Mouse (Mus musculus): ENCODE results near the gene Ccdc85a. TPM values are rescaled to one million over a fixed set of nuclear protein-coding genes. Genes with fewer than 3 reads are reported as not detected.

Ccdc85a gene
- polyA plus RNA-seq, 1 experiment: 0.03 TPM

GRCm38 (mm10) chr11:28543429-28543828, 40.7 kb downstream of the Ccdc85a start:
- Histone ChIP-seq H3K9me3 (no peaks in the 10 kb centered on the region), H3K4me3 (replicated peaks) (no peak overlapping the region), H3K36me3 (replicated peaks; ENCODE audit: low read length) (no peaks in the 10 kb centered on the region), H3K27me3 (replicated peaks) (no peaks in the 10 kb centered on the region), H3K4me1 (no peaks in the 10 kb centered on the region)
- TF ChIP-seq GATA1 (IDR thresholded peaks at IDR 0.05; ENCODE audit: borderline replicate concordance, low read length) (no peak), FLI1 (IDR thresholded peaks at IDR 0.05; ENCODE audit: low read length) (no peak)

DNA sequence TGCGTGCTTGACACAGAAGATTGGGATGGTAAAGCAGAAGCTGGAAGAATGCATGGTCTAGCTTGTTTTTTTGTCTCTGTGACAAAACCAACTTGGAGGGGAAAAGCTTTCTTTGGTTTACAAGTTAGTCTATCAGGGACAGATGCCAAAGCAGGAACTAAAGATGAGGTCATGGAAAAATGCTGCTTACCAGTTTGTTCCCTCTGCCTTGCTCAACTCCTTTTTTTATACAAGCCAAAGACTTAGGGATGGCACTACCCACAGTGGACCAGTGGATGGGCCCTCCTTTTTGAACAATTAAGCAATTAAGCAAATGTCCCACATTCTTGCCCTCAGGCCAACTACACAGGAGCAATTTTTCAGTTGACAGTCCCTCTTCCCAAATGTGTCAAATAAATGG, 42.8 kb downstream of the Ccdc85a start:
- H3K36me3 ChIP-seq (replicated peaks; ENCODE audit: low read length): no peaks in the 10 kb centered on the region
- H3K9me3 ChIP-seq: no peaks in the 10 kb centered on the region
- no peaks in the 10 kb centered on the region for H3K4me1 ChIP-seq
- H3K27me3 ChIP-seq (replicated peaks): no peaks in the 10 kb centered on the region
- TF ChIP-seq FLI1 (IDR thresholded peaks at IDR 0.05; ENCODE audit: low read length) (no peak), GATA1 (IDR thresholded peaks at IDR 0.05; ENCODE audit: borderline replicate concordance, low read length) (no peak)
- no peak overlapping the region for H3K4me3 ChIP-seq (replicated peaks)

GRCm38 (mm10) chr11:28533286-28533685, 50.8 kb downstream of the Ccdc85a start:
- TF ChIP-seq FLI1 (IDR thresholded peaks at IDR 0.05; ENCODE audit: low read length) (no peak), GATA1 (IDR thresholded peaks at IDR 0.05; ENCODE audit: borderline replicate concordance, low read length) (no peak)
- no peaks in the 10 kb centered on the region for H3K4me1 ChIP-seq
- no peaks in the 10 kb centered on the region for H3K27me3 ChIP-seq (replicated peaks)
- H3K9me3 ChIP-seq: peaks cover 8% of the 10 kb centered on the region
- no peak overlapping the region for H3K4me3 ChIP-seq (replicated peaks)
- H3K36me3 ChIP-seq (replicated peaks; ENCODE audit: low read length): no peaks in the 10 kb centered on the region

- 0 out of 2 replicates have a peak, but pooled peaks cover 3% of the 10 kb centered on the region for H3K9me3 ChIP-seq
- H3K4me1 ChIP-seq: no peaks in the 10 kb centered on the region
- no peak for TF ChIP-seq FLI1 (IDR thresholded peaks at IDR 0.05; ENCODE audit: low read length)
- no peak for TF ChIP-seq GATA1 (IDR thresholded peaks at IDR 0.05; ENCODE audit: borderline replicate concordance, low read length)
- H3K27me3 ChIP-seq (replicated peaks): no peaks in the 10 kb centered on the region
- H3K36me3 ChIP-seq (replicated peaks; ENCODE audit: low read length): no peaks in the 10 kb centered on the region
- H3K4me3 ChIP-seq (replicated peaks): no peak overlapping the region
Observed at GRCm38 (mm10) chr11:28501190-28501589, 82.9 kb downstream of the Ccdc85a start.

DNA sequence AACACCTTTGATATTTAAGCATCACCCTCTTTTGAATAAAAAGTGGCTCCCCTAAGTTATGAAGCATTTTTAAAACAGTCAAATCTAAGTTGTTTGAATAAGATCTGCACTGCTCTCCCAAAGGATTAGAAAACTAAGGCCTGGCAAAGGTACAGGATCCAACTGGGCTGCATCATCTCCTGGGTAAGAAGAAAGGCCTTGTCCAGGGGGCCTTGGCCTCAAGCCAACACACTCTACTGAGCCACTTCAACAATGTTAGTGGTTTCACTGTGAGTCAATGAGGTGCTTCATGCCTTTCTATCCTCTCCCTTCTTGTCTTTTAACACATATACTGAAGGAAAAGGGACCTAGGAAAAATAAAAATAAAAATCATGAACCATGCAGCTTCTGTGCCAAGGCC, 87.1 kb downstream of the Ccdc85a start:
- Histone ChIP-seq H3K9me3 (0 out of 2 replicates have a peak, but pooled peaks cover 3% of the 10 kb centered on the region), H3K4me1 (no peaks in the 10 kb centered on the region), H3K36me3 (replicated peaks; ENCODE audit: low read length) (no peaks in the 10 kb centered on the region), H3K4me3 (replicated peaks) (no peak overlapping the region), H3K27me3 (replicated peaks) (no peaks in the 10 kb centered on the region)
- TF ChIP-seq GATA1 (IDR thresholded peaks at IDR 0.05; ENCODE audit: borderline replicate concordance, low read length) (no peak), FLI1 (IDR thresholded peaks at IDR 0.05; ENCODE audit: low read length) (no peak)

DNA sequence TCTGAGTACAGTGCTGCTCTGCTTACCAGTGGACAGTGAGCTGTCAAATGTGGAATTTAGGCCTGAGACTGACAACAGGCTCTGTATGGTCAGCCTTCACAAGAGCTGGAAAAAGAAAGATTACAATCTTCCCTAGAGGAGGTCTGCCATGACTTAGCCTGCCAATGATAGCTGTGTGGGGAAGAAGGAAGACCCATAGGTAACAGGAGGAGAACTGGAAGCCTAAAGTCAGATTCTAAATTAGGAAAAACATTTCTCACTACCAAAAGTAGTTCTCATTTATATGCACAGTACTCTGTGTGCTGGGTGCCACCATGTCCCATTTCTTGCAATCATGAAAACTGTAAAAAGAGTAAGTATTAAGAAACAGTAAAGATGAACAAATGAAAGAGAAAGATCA, 90.8 kb downstream of the Ccdc85a start:
- H3K27me3 ChIP-seq (replicated peaks): no peaks in the 10 kb centered on the region
- no peak overlapping the region for H3K4me3 ChIP-seq (replicated peaks)
- H3K4me1 ChIP-seq: no peaks in the 10 kb centered on the region
- H3K36me3 ChIP-seq (replicated peaks; ENCODE audit: low read length): no peaks in the 10 kb centered on the region
- 0 out of 2 replicates have a peak, but pooled peaks cover 3% of the 10 kb centered on the region for H3K9me3 ChIP-seq
- TF ChIP-seq GATA1 (IDR thresholded peaks at IDR 0.05; ENCODE audit: borderline replicate concordance, low read length) (no peak), FLI1 (IDR thresholded peaks at IDR 0.05; ENCODE audit: low read length) (no peak)

GRCm38 (mm10) chr11:28491330-28491729, 92.8 kb downstream of the Ccdc85a start:
- Histone ChIP-seq H3K4me3 (replicated peaks) (no peak overlapping the region), H3K4me1 (no peaks in the 10 kb centered on the region), H3K36me3 (replicated peaks; ENCODE audit: low read length) (no peaks in the 10 kb centered on the region), H3K9me3 (no peaks in the 10 kb centered on the region), H3K27me3 (replicated peaks) (no peaks in the 10 kb centered on the region)
- no peak for TF ChIP-seq FLI1 (IDR thresholded peaks at IDR 0.05; ENCODE audit: low read length)
- TF ChIP-seq GATA1 (IDR thresholded peaks at IDR 0.05; ENCODE audit: borderline replicate concordance, low read length): no peak

DNA sequence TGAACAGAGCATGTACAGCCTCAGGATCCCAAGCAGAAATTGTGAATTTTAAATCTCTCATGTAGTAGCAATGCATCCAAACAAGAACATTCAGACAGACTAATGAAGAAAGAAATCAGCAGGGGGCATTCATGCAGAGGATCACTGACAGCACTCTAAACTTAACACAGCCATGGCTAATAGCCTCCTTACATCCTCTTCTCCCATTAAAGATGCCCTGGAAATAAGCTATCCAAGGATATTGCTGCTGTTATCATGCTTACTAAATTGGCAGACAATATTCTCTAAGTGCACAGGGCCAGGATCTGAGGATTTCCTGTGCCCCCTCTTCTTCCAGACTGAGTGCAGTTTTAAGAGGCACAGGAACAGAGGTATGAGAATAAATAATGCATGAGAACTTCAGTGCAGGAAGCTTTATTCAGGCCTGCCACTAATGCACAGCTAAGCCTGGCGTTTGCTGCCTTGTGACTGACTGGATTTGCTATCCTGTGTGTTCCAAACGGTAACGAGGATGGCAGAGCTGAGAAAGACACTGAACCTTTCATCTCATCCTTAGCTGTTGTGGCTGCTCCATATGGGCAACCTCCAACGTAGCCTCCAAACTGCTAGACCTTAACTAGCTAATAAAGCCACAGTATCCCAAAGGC, 99.9 kb downstream of the Ccdc85a start:
- Histone ChIP-seq H3K27me3 (replicated peaks) (no peaks in the 10 kb centered on the region), H3K36me3 (replicated peaks; ENCODE audit: low read length) (no peaks in the 10 kb centered on the region), H3K4me3 (replicated peaks) (no peak overlapping the region), H3K4me1 (no peaks in the 10 kb centered on the region), H3K9me3 (no peaks in the 10 kb centered on the region)
- TF ChIP-seq FLI1 (IDR thresholded peaks at IDR 0.05; ENCODE audit: low read length) (no peak), GATA1 (IDR thresholded peaks at IDR 0.05; ENCODE audit: borderline replicate concordance, low read length) (no peak)

DNA sequence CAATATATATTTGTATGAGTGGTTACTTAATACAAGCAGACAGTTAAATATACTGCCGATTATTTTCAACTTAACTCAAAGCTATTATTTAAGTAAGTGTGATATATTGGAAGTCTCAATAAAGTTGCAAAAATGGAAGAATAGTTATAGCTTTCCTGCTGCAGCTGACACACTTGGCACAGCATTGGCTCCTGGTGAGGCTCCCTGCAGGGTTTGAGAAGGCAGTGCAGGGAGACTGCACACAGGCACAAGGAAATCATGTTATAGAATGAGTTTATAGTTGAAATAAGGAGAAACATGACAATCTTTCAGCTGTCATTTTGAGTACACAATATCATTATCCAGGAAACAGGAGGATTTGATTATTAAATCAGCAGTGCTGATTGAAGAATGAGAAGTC, 107.0 kb downstream of the Ccdc85a start:
- no peak overlapping the region for H3K4me3 ChIP-seq (replicated peaks)
- H3K27me3 ChIP-seq (replicated peaks): no peaks in the 10 kb centered on the region
- H3K36me3 ChIP-seq (replicated peaks; ENCODE audit: low read length): no peaks in the 10 kb centered on the region
- no peak for TF ChIP-seq GATA1 (IDR thresholded peaks at IDR 0.05; ENCODE audit: borderline replicate concordance, low read length)
- TF ChIP-seq FLI1 (IDR thresholded peaks at IDR 0.05; ENCODE audit: low read length): no peak
- no peaks in the 10 kb centered on the region for H3K4me1 ChIP-seq
- H3K9me3 ChIP-seq: no peaks in the 10 kb centered on the region

DNA sequence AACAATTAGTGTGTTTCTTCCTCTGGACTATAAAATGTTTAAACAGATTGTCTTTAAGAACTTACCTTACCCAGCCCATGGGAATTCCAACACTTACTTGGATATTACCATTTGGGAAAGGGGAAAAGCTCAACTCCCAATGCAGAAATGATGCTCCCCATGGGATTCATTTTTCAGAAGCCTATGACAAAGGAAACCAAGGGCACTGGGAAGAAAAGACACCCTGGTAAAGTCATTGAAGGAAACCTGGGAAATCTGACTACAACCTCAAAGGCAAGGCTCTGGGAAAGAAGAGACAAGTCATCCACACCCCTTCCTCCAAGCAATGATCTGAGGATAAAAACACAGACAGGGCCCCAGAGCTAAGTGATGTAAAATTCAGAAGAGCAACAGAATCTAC, 118.4 kb downstream of the Ccdc85a start:
- Histone ChIP-seq H3K36me3 (replicated peaks; ENCODE audit: low read length) (no peaks in the 10 kb centered on the region), H3K4me1 (no peaks in the 10 kb centered on the region), H3K4me3 (replicated peaks) (no peak overlapping the region), H3K27me3 (replicated peaks) (no peaks in the 10 kb centered on the region), H3K9me3 (no peaks in the 10 kb centered on the region)
- TF ChIP-seq GATA1 (IDR thresholded peaks at IDR 0.05; ENCODE audit: borderline replicate concordance, low read length) (no peak), FLI1 (IDR thresholded peaks at IDR 0.05; ENCODE audit: low read length) (no peak)
